Mouse (Mus musculus) stomach, postnatal 0 days (tissue): ENCODE results near the gene Otog. TPM values are rescaled to one million over a fixed set of nuclear protein-coding genes. Genes with fewer than 3 reads are reported as not detected.
A peak's percentile ranks its signal among the peaks of the same experiment; 100 is the strongest.

ENCODE experiments used
- ATAC-seq: fragments of 200-750 bp; cut with Nextera tagmentation; 2 replicates; pipeline ENCODE4 v1.8.0; 2017; ENCODE audit not compliant: low FRiP score, low TSS enrichment
- DNase-seq: peaks from one replicate; pipeline ENCODE4 v3.0.0-alpha.2; 2016; ENCODE audit warnings: low spot score
- H3K27ac ChIP-seq: fragments of 300-500 bp; sonication (generic); replicated peaks from 2 replicates; pipeline ENCODE4 v1.5.1; 2014; ENCODE audit warnings: mild to moderate bottlenecking, control low read depth
- H3K27me3 ChIP-seq: fragments of 300-500 bp; sonication (generic); 2 replicates; pipeline ENCODE4 v1.6.1; 2014; ENCODE audit warnings: low read length; ENCODE audit not compliant: control insufficient read depth, insufficient read depth
- H3K36me3 ChIP-seq: fragments of 300-500 bp; sonication (generic); 2 replicates; pipeline ENCODE4 v1.6.1; 2014; ENCODE audit warnings: low read length, mixed read lengths; ENCODE audit not compliant: control insufficient read depth, insufficient read depth
- H3K4me1 ChIP-seq: fragments of 300-500 bp; sonication (generic); replicated peaks from 2 replicates; pipeline ENCODE4 v1.6.1; 2014; ENCODE audit warnings: antibody characterized with exemption; ENCODE audit not compliant: control insufficient read depth, insufficient read depth
- H3K4me2 ChIP-seq: fragments of 300-500 bp; sonication (generic); replicated peaks from 2 replicates; pipeline ENCODE4 v1.6.1; 2014; ENCODE audit warnings: low read depth, mild to moderate bottlenecking, control low read depth, moderate library complexity
- H3K4me3 ChIP-seq: fragments of 300-500 bp; sonication (generic); 2 replicates; pipeline ENCODE4 v1.5.1; 2014; ENCODE audit warnings: low read depth, low read length, control low read depth
- H3K9ac ChIP-seq: fragments of 300-500 bp; sonication (generic); 2 replicates; pipeline ENCODE4 v1.6.1; 2014; ENCODE audit warnings: mild to moderate bottlenecking, low read length, control low read depth, mixed read lengths
- H3K9me3 ChIP-seq: fragments of 300-500 bp; sonication (generic); 2 replicates; pipeline ENCODE4 v1.6.1; 2016; ENCODE audit warnings: low read length; ENCODE audit not compliant: control insufficient read depth
- CTCF ChIP-seq: IDR thresholded peaks from 2 replicates; pipeline ENCODE4 v1.5.1; 2016; ENCODE audit warnings: antibody characterized with exemption, low read depth, mild to moderate bottlenecking, moderate library complexity
- EP300 ChIP-seq: optimal IDR thresholded peaks from 2 replicates; pipeline ENCODE3; 2016; ENCODE audit warnings: antibody characterized with exemption
- WGBS: fragments of 180-500 bp; shearing (Covaris S2); extraction: QIAGEN DNeasy Blood & Tissue Kit; methylation state at CpG from one replicate; pipeline ENCODE4 v1.1.7; 2014; 5-methylcytosine and 5-hydroxymethylcytosine counted together
- polyA plus RNA-seq: library from polyadenylated mRNA; unstranded; fragments of >200 nt; fragmentation: Nextera tagmentation; extraction: Ambion mirVana; gene quantifications from 2 replicates; pipeline ENCODE4 v1.2.1, GENCODE M21; 2015

The Otog gene
- polyA plus RNA-seq, 1 experiment from 2014 or later = not detected

DNA sequence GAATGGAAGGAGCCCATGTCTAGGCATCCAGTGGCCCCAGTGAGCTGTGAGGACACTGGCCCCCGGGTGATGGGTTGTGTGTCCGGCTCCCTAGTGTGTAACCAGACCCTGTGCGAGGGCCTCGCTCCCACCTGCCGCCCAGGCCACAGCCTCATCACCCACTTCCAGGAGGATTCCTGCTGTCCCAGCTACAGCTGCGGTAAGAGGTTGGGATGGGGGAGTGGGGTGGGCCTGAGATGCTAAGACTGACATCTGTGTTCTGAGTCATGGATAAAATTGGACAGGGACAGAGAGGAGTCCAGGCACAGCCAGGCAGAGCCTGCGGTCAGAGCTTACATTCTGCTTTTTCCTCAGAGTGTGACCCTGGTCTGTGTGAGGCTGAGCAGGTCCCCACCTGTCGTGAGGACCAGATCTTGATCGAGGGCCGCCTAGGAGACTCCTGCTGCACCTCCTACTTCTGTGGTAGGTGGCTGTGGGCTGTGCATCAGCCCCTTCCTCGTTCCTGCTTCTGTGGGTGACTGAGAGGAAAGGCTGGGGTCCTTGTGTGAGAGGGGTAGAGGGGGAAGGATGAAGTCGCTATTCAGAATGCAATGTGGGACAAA lies 60.3 kb downstream of the Otog start:
- H3K27me3 ChIP-seq = no peaks in the 10 kb centered on the region
- H3K9ac ChIP-seq = no peak overlapping the region
- H3K4me1 ChIP-seq = no peaks in the 10 kb centered on the region
- no peak overlapping the region for H3K27ac ChIP-seq
- no peak overlapping the region for H3K4me3 ChIP-seq
- no peaks in the 10 kb centered on the region for H3K36me3 ChIP-seq
- 81% methylated on average over 12 of the region's 12 CpGs for WGBS
- ATAC-seq (no peak), DNase-seq (no peak)
- no peaks in the 10 kb centered on the region for H3K9me3 ChIP-seq
- TF ChIP-seq CTCF = no peak
- no peak for TF ChIP-seq EP300
- no peak overlapping the region for H3K4me2 ChIP-seq

- no peak for ATAC-seq
- H3K27ac ChIP-seq = no peak overlapping the region
These were observed 72.7 kb downstream of the Otog start for GRCm38 (mm10) chr7:46313486-46313885.

DNA sequence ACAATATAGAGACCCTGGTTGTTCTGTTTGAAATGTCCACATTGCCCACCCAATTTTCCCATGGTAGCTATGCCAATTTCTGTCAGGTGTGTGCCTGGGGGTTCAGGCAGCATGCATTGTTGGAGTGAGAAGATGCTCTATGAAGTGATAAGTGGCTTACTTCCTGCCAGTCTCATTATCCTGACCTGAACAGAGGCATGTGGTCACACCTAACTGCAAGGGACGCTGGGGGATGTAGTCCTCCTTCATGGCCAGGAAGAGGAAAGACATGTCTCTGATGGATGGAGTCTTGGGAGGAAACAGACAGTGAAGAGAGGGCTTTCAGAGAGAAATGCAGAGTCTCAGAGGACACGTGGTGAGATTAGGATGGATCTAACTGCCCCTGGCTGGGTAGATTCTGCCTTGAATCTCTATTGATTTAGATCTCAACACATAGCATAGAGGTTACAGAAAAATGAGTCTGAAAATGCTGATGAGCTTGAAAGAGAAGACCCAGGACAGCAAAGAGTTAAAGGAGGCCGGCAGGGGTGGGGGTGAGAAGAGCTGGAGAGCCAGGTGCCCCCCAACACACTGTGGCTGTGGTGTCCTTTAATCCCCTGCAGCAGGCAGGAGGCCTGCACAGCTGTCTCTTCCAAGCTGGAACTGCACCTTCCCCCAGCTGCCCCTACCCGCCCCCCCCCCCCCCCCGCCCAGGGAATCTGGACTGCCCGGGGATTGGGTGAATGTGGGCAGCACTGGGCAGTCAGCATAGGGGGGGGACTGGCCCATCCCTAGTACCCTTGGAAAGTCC lies 73.6 kb downstream of the Otog start:
- no peak overlapping the region for H3K27ac ChIP-seq
- ATAC-seq = no peak
- WGBS = 28% methylated on average over 4 of the region's 6 CpGs

More at GRCm38 (mm10) chr7:46313486-46313885, 72.7 kb downstream of the Otog start:
- DNase-seq = no peak
- TF ChIP-seq CTCF (no peak), EP300 (no peak)
- Histone ChIP-seq H3K27me3 (no peaks in the 10 kb centered on the region), H3K9me3 (no peaks in the 10 kb centered on the region), H3K4me3 (no peak overlapping the region), H3K36me3 (no peaks in the 10 kb centered on the region), H3K4me2 (no peak overlapping the region), H3K9ac (no peak overlapping the region), H3K4me1 (no peaks in the 10 kb centered on the region)
- 46% methylated on average over 6 of the region's 6 CpGs for WGBS

DNA sequence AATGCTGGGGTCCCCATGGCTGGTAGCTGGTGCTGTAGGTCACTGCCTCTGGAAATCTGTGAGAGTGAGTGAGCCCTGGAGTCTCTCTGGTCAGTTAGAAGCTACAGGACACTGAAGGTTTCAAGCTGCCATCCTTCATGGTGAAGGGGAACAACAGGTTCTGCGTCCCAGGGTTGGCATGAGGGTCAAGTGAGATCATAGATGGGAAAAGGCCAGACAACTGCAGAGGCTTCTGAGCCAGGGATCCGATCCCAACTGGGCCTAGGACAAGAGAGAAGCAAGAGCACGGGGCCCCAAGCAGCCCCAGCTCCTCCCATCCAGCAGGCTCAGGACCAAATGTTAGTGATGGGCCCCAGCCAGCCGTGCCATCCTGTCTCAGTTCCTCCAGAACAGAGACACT lies 74.9 kb downstream of the Otog start:
- TF ChIP-seq CTCF (no peak), EP300 (no peak)
- H3K4me3 ChIP-seq = no peak overlapping the region
- no peaks in the 10 kb centered on the region for H3K9me3 ChIP-seq
- WGBS = 46% methylated on average over 4 of the region's 4 CpGs
- no peak overlapping the region for H3K9ac ChIP-seq
- H3K36me3 ChIP-seq = no peaks in the 10 kb centered on the region
- no peaks in the 10 kb centered on the region for H3K27me3 ChIP-seq
- H3K27ac ChIP-seq = no peak overlapping the region
- DNase-seq (no peak), ATAC-seq (no peak)
- H3K4me2 ChIP-seq = no peak overlapping the region
- no peaks in the 10 kb centered on the region for H3K4me1 ChIP-seq

More for the DNA sequence above, 73.6 kb downstream of the Otog start:
- Histone ChIP-seq H3K4me3 (no peak overlapping the region), H3K27me3 (no peaks in the 10 kb centered on the region), H3K9me3 (no peaks in the 10 kb centered on the region), H3K9ac (no peak overlapping the region), H3K4me1 (no peaks in the 10 kb centered on the region), H3K4me2 (no peak overlapping the region), H3K36me3 (no peaks in the 10 kb centered on the region)
- no peak for DNase-seq
- TF ChIP-seq EP300 = no peak
- TF ChIP-seq CTCF = no peak

DNA sequence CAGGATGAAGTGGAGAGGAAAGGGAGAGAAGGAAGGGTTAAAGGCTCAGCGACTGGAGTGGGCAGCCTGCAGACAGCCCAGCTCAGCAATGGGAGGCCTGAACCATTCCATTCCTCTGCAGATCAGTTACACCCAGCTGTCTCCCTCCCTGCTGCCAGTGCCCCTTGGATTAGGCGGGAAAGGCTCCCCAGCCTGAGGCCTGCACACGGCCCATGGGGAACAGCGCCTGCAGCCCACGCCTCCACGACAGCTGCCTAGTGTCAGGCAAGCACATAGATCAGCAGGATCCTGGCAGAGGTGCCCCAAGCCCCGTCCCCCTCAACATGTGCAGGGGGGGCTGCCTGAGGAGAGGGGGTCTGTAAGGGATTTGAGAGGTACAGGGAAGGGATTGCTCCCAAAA lies 76.2 kb downstream of the Otog start:
- Histone ChIP-seq H3K4me2 (no peak overlapping the region), H3K9ac (no peak overlapping the region), H3K9me3 (no peaks in the 10 kb centered on the region), H3K36me3 (no peaks in the 10 kb centered on the region), H3K4me1 (no peaks in the 10 kb centered on the region), H3K27me3 (no peaks in the 10 kb centered on the region), H3K27ac (no peak overlapping the region), H3K4me3 (no peak overlapping the region)
- DNase-seq = no peak
- TF ChIP-seq CTCF = no peak
- TF ChIP-seq EP300 = no peak
- peak; percentile 40; the same call in 1 of the 2 replicates for ATAC-seq
- WGBS = 7% methylated on average over 7 of the region's 7 CpGs

GRCm38 (mm10) chr7:46321242-46321641 lies 80.5 kb downstream of the Otog start:
- TF ChIP-seq CTCF = no peak
- TF ChIP-seq EP300 = no peak
- Histone ChIP-seq H3K4me1 (no peaks in the 10 kb centered on the region), H3K9ac (no peak overlapping the region), H3K27me3 (no peaks in the 10 kb centered on the region), H3K27ac (no peak overlapping the region), H3K36me3 (no peaks in the 10 kb centered on the region), H3K9me3 (no peaks in the 10 kb centered on the region), H3K4me3 (no peak overlapping the region), H3K4me2 (no peak overlapping the region)
- DNase-seq (no peak), ATAC-seq (no peak)
- WGBS = 75% methylated on average over 3 of the region's 3 CpGs
